Mouse (Mus musculus) midbrain, embryonic 13.5 days (tissue): Measurements from ENCODE around the gene Gm11034. TPM values are rescaled to one million over a fixed set of nuclear protein-coding genes. Genes with fewer than 3 reads are reported as not detected.

Experiments
- ATAC-seq: fragments of 200-750 bp; cut with Nextera tagmentation; 2 replicates; pipeline ENCODE4 v1.8.0; 2017; ENCODE audit warnings: mild to moderate bottlenecking, moderate TSS enrichment, moderate library complexity
- H3K27ac ChIP-seq: fragments of 300-500 bp; sonication (generic); 2 replicates; pipeline ENCODE4 v1.5.1; 2015; ENCODE audit warnings: inconsistent platforms, mild to moderate bottlenecking, moderate library complexity
- H3K27me3 ChIP-seq: fragments of 300-500 bp; sonication (generic); 2 replicates; pipeline ENCODE4 v1.6.1; 2015; ENCODE audit warnings: mild to moderate bottlenecking, inconsistent platforms
- H3K36me3 ChIP-seq: fragments of 300-500 bp; sonication (generic); 2 replicates; pipeline ENCODE4 v1.6.1; 2015; ENCODE audit warnings: mild to moderate bottlenecking, inconsistent platforms
- H3K4me1 ChIP-seq: fragments of 300-500 bp; sonication (generic); replicated peaks from 2 replicates; pipeline ENCODE4 v1.6.1; 2015; ENCODE audit warnings: inconsistent platforms
- H3K4me2 ChIP-seq: fragments of 300-500 bp; sonication (generic); replicated peaks from 2 replicates; pipeline ENCODE4 v1.6.1; 2015; ENCODE audit warnings: moderate library complexity, mild to moderate bottlenecking, inconsistent platforms
- H3K4me3 ChIP-seq: fragments of 300-500 bp; sonication (generic); replicated peaks from 2 replicates; pipeline ENCODE4 v1.5.1; 2015; ENCODE audit warnings: mild to moderate bottlenecking, inconsistent platforms
- H3K9ac ChIP-seq: fragments of 300-500 bp; sonication (generic); replicated peaks from 2 replicates; pipeline ENCODE4 v1.6.1; 2015; ENCODE audit warnings: mild to moderate bottlenecking, inconsistent platforms
- H3K9me3 ChIP-seq: fragments of 300-500 bp; sonication (generic); 2 replicates; pipeline ENCODE4 v1.6.1; 2016; ENCODE audit warnings: mild to moderate bottlenecking, inconsistent platforms
- WGBS: fragments of 180-500 bp; shearing (Covaris S2); methylation state at CpG from one replicate; pipeline ENCODE4 v1.1.7; 2015; 5-methylcytosine and 5-hydroxymethylcytosine counted together
- polyA plus RNA-seq: library from polyadenylated mRNA; unstranded; fragments of >200 nt; fragmentation: Nextera tagmentation; extraction: Ambion mirVana; gene quantifications from 2 replicates; pipeline ENCODE4 v1.2.1, GENCODE M21; 2015

Gm11034 gene
- polyA plus RNA-seq, 1 experiment from 2014 or later: not detected

DNA sequence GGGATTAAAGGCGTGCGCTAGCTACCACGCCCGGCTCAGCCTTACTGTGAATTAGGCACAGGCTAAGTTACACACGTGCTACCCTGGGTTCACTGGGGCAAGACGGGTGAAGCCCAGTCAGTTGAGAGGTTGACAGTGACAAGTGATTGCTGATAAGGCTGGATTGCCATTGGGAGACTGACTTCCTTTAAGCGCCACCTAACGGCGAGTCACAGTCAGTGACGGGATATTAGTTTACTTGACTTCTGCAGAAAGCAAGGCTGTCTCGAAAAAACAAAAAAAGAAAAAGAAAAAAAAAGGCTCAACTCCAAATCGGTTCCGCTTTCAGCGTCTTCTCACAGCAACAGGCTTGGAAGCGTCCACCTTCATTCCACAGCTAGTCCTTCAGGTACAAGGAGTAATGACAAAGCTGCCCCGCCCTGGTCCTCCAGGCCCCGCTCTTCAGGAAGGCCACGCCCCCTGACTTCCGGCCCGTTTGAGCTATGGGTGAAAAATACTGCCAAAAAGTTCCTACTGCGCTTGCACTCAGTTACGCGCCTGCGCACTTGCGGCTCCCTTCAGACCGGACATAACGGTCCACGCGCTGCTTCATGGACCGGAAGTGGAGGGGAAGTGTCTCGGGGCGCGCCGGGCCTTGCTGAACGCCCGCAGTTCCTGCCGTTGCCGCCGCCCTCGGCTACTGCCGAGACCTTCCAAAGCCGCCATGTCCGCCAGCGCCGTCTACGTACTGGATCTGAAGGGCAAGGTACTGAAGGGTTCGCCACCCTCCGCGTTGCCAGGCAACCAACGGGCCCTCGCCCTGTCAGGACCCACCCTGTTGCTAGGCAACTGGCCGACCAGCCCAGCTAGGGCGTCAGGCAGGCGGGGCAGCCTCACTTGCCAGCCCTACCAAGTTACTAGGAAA is 26.3 kb upstream of the Gm11034 start, which contains the start of gene Ap1m1:
Gene Ap1m1 (plus strand): TSS at position 520 of the 904 bp plus-strand sequence.
- Histone ChIP-seq H3K36me3 (peaks cover 14% of the 10 kb centered on the region), H3K9ac (peak within 1 kb of the TSS; percentile 72), H3K4me2 (peak within 1 kb of the TSS; percentile 77), H3K27ac (peak within 1 kb of the TSS; percentile 95), H3K9me3 (no peaks in the 10 kb centered on the region), H3K4me1 (peaks cover 26% of the 10 kb centered on the region), H3K27me3 (no peaks in the 10 kb centered on the region), H3K4me3 (peak within 1 kb of the TSS; percentile 78)
- peak; percentile 96 for ATAC-seq
- under 1% methylated on average over 54 of the region's 54 CpGs for WGBS

DNA sequence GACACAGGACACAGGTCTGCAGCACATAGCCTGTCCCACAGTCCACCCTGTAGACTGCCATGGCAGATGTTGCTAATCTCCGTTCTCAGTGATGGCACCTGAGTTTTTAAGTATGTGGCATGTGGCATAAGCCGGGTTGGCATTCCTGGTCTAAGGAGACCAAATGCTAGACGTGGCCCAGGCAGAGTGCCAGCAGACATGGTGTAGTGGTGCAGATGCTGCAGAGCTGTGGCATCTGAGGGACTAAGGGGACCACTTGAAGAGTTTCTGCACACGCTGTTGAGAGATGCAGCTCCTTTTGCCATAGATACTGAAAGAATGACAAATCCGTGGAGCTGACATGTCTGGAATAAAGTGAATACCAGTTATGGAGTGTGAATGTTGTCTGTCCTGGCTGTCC is 9.2 kb upstream of the Gm11034 start:
- Histone ChIP-seq H3K9ac (no peak overlapping the region), H3K36me3 (peaks cover 34% of the 10 kb centered on the region), H3K27ac (no peak overlapping the region), H3K27me3 (peaks cover 2% of the 10 kb centered on the region; the same call in 1 of the 2 replicates), H3K4me2 (no peak overlapping the region), H3K4me1 (peaks cover 17% of the 10 kb centered on the region), H3K4me3 (no peak overlapping the region), H3K9me3 (no peaks in the 10 kb centered on the region)
- no peak for ATAC-seq
- 96% methylated on average over 5 of the region's 5 CpGs for WGBS

DNA sequence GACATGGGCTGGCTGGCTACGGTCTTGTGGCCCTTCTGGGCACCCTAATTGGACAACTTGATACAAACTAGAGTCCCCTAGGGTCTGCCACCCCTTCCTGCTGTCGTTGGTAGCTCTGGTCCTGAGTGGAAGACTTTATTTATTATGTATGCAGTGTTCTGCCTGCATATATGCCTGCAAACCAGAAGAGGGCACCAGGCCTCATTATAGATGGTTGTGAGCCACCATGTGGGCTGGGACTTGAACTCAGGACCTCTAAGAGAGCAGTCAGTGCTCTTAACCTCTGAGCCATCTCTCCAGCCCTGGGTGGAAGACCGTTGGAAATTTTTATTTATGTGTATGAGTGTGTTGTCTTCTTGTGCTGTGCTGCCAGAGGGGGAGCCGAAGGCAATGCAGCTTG is 7.3 kb upstream of the Gm11034 start:
- peaks cover 15% of the 10 kb centered on the region; the same call in 1 of the 2 replicates for H3K27me3 ChIP-seq
- no peak overlapping the region for H3K9ac ChIP-seq
- peaks cover 34% of the 10 kb centered on the region for H3K36me3 ChIP-seq
- no peak for ATAC-seq
- peak overlapping the region; percentile 87 for H3K4me2 ChIP-seq
- peak overlapping the region; percentile 96 for H3K4me3 ChIP-seq
- no peak overlapping the region for H3K27ac ChIP-seq
- no peaks in the 10 kb centered on the region for H3K9me3 ChIP-seq
- H3K4me1 ChIP-seq: peaks cover 17% of the 10 kb centered on the region
- WGBS: 81% methylated on average over 4 of the region's 4 CpGs

DNA sequence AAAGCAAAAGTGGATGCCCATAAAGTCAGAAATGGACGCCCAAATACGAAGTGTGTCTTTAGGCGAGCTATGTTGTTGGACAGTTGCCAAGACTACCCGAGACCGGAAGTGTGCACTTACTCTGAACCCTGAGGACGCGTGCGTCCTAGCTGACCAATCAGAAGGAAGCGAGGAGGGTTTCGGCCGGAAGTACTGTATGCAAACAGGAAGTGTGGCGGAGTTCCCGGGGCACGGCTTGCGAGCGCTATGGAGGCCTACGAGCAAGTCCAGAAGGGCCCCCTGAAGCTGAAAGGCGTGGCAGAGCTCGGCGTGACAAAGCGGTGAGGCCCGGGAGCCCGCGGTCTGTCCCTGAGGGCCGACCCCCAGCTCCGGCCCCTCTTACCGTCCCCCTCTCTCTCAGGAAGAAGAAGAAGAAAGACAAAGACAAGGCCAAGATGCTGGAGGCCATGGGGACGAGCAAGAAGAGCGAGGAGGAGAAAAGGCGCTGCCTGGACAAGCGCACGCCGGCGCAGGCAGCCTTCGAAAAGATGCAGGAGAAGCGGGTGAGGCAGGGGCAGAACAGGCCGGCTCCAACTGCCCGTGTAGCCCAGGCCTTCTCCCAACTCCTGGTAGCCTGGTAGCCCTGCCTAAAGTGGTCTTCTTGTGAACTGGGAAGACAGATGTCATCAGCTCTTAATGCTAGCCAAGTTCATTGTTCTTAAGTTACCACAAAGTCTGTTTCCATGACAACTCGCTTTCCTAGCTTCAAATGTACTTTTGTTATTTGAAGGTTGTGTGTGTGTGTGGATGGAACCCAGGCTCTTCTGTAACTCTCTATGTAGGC is 6.3 kb upstream of the Gm11034 start, which contains the start of gene Fam32a:
Gene Fam32a (plus strand): TSS at position 190 of the 823 bp plus-strand sequence.
- Histone ChIP-seq H3K27me3 (peaks cover 18% of the 10 kb centered on the region), H3K9me3 (no peaks in the 10 kb centered on the region), H3K4me1 (peaks cover 17% of the 10 kb centered on the region), H3K36me3 (peaks cover 34% of the 10 kb centered on the region), H3K4me3 (peak within 1 kb of the TSS; percentile 96), H3K27ac (peak within 1 kb of the TSS; percentile 68), H3K4me2 (peak within 1 kb of the TSS; percentile 87), H3K9ac (peak within 1 kb of the TSS; percentile 81)
- 19% methylated on average over 39 of the region's 39 CpGs for WGBS
- peak; percentile 98 for ATAC-seq

DNA sequence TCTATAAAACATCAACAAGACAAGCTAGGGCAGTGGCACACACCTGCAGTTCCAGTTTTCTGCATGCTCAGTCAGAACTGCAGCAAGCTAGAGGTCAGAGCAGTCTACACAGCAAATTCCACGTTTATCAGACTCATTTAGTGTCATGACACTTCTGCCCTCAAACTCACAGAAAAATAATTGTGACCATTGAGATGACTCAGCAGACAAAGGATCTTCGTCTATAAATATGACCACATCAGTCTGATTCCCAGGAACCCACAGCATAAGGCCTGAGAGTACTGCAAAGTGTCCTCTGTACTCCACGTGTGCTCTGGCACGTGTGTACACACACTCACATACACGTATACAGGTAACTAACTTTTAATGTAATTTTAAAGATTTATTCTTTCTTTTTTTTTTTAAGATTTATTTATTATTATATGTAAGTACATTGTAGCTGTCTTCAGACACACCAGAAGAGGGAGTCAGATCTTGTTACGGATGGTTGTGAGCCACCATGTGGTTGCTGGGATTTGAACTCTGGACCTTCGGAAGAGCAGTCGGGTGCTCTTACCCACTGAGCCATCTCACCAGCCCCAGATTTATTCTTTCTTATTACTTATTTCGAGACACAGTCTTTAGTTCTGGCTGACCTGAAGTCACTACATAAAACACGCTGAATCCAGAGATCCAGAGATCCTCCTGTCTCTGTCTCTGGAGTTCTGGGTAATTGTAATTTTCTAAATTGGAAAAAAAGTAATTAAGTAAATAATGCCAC is 5.5 kb upstream of the Gm11034 start:
- peak; percentile 51 for ATAC-seq
- H3K9me3 ChIP-seq: no peaks in the 10 kb centered on the region
- peak overlapping the region; percentile 96 for H3K4me3 ChIP-seq
- no peak overlapping the region for H3K9ac ChIP-seq
- no peak overlapping the region for H3K27ac ChIP-seq
- peaks cover 29% of the 10 kb centered on the region for H3K36me3 ChIP-seq
- peaks cover 18% of the 10 kb centered on the region for H3K27me3 ChIP-seq
- peaks cover 17% of the 10 kb centered on the region for H3K4me1 ChIP-seq
- 80% methylated on average over 9 of the region's 10 CpGs for WGBS
- peak overlapping the region; percentile 87 for H3K4me2 ChIP-seq

DNA sequence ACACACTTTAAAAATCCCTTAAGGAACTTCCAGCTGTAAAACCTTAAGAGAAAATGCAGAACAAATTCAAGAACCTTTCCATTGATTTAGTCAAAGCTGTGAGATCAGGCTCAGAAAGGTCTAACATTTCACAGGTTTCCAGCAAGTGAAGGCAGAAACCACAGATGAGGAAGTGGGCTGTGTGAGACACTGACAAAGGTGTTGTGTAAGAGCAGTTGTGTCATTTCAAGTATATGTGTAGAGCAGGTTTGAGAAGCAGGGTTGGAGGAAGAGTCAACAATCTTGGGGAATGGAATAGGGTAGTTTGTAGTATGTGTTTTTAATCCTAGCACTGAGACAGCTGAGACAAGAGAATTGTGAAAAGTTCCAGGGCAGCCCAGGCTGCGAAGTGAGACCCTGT is 2.4 kb upstream of the Gm11034 start:
- no peak for ATAC-seq
- Histone ChIP-seq H3K27ac (no peak overlapping the region), H3K36me3 (0 out of 2 replicates have a peak, but pooled peaks cover under 1% of the 10 kb centered on the region), H3K27me3 (peaks cover 18% of the 10 kb centered on the region), H3K4me2 (no peak overlapping the region), H3K4me1 (peaks cover 8% of the 10 kb centered on the region), H3K4me3 (no peak overlapping the region), H3K9me3 (no peaks in the 10 kb centered on the region), H3K9ac (no peak overlapping the region)
- WGBS: 29% methylated on average over 1 of the region's 1 CpGs

DNA sequence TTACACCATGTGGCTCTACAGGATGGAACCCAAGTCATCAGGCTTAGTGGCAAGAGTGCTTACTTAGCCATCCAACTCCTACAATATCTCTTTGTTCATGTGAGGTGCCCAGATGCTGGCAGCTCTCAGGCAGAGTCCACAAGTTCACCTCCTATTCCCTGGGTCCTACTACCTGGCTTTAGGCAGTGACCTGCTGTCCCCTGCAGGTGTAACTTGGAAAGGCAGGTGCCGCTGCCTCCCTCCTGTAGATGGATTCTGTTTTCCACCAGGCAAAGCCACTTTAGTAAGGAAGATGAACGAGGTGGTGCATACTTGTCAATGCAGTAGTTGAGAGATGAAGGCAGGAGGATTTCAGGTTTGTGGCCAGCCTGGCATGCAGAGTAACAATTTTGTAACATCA is 1.6 kb upstream of the Gm11034 start:
- WGBS: 41% methylated on average over 2 of the region's 2 CpGs
- Histone ChIP-seq H3K4me1 (no peaks in the 10 kb centered on the region), H3K27me3 (peaks cover 18% of the 10 kb centered on the region), H3K9me3 (no peaks in the 10 kb centered on the region), H3K9ac (no peak overlapping the region), H3K4me3 (no peak overlapping the region), H3K36me3 (no peaks in the 10 kb centered on the region), H3K4me2 (no peak overlapping the region), H3K27ac (no peak overlapping the region)
- no peak for ATAC-seq

DNA sequence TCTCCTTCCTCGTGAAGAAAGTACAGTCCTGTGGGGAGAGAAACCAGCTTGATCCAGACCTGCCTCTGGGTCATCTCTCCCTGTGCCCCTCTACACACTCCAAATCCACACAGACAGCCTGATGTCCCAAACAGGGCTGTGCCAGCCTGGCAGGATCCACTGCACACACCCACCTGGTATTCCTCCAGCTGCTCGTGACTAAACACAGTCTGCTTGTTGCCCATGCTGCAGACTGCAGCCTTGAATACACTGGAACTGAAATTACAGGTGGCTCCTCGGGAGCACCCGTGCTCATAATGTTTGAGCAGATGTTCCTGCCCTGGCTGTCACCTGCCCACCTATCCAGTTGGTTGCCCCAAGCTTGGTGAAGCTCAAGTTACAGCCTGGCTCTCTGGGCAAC is 685 bp downstream of the Gm11034 start, which contains the start of gene Cib3:
Gene Cib3 (minus strand): TSS at position 87 of the 400 bp plus-strand sequence.
- H3K27me3 ChIP-seq: peaks cover 17% of the 10 kb centered on the region
- H3K27ac ChIP-seq: no peak within 1 kb of the TSS
- H3K9ac ChIP-seq: no peak within 1 kb of the TSS
- H3K36me3 ChIP-seq: no peaks in the 10 kb centered on the region
- no peak within 1 kb of the TSS for H3K4me3 ChIP-seq
- ATAC-seq: no peak
- WGBS: 65% methylated on average over 4 of the region's 4 CpGs
- H3K4me2 ChIP-seq: no peak within 1 kb of the TSS
- H3K9me3 ChIP-seq: no peaks in the 10 kb centered on the region
- no peaks in the 10 kb centered on the region for H3K4me1 ChIP-seq

DNA sequence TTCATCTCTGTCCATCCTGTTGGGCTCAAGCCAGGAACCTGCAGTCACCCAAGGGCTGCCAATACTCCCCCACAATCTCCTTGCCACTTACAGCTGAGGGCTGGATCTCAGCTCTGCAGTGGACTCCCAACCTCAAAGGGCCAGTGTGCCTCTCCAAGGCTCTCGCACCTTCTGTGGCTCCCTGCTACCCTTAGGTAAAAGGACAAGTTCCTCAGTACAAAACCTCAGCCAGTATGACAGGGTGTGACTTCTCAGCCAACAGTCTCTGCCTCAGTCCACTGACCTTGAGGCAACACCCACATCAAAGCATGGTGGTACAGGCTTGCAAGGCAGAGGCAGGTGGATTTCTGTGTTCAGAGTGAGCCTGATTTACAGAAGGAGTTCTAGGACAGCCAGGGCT is 1.6 kb downstream of the Gm11034 start:
- Histone ChIP-seq H3K9ac (no peak overlapping the region), H3K36me3 (no peaks in the 10 kb centered on the region), H3K27me3 (peaks cover 8% of the 10 kb centered on the region), H3K27ac (no peak overlapping the region), H3K9me3 (no peaks in the 10 kb centered on the region), H3K4me2 (no peak overlapping the region), H3K4me1 (no peaks in the 10 kb centered on the region), H3K4me3 (no peak overlapping the region)
- 93% methylated on average over 1 of the region's 1 CpGs for WGBS
- no peak for ATAC-seq

DNA sequence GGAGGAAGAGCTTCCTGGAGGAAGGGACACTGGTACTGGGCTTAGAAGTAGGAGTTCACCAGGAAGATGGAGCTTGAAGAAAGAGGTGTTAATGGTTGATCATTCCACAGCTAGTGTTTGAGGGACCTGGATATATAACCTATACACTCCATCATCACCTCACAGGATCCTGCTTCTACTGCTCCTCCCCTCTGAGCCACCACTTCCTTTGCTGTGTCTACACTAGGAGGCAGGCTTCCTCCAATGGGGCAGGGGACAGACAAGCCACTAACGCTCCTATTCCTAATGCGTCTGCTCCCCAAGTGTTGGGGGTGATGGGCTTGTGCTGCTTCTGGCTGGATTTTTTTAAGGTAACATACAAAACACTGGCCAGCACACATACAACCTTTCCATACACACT is 2.7 kb downstream of the Gm11034 start:
- no peak for ATAC-seq
- Histone ChIP-seq H3K9ac (no peak overlapping the region), H3K27ac (no peak overlapping the region), H3K4me2 (no peak overlapping the region), H3K27me3 (peaks cover 4% of the 10 kb centered on the region), H3K9me3 (no peaks in the 10 kb centered on the region), H3K4me3 (no peak overlapping the region), H3K4me1 (no peaks in the 10 kb centered on the region), H3K36me3 (no peaks in the 10 kb centered on the region)
- 70% methylated on average over 2 of the region's 2 CpGs for WGBS

DNA sequence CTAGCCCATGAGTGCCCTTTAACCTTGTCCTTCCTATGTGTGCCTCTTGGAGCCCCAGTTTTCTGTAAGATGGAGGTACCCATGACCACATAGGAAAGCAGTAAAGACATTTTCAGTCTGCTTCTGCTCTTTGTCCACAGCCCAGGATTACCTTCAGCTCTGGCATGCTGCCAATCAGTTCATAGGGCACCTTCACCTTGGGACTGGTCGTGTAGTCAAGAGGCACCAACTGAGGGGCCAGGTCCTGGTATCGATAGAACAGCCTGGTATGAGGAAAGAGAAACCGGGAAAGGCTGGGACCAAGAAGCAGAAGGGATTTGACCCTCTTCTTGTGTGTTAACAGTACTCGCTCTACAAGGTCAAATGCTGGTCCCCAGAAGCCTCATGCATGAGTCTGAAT is 3.2 kb downstream of the Gm11034 start:
- H3K9me3 ChIP-seq: no peaks in the 10 kb centered on the region
- H3K27ac ChIP-seq: no peak overlapping the region
- no peak overlapping the region for H3K4me2 ChIP-seq
- no peak overlapping the region for H3K9ac ChIP-seq
- no peak overlapping the region for H3K4me3 ChIP-seq
- ATAC-seq: no peak
- 81% methylated on average over 4 of the region's 4 CpGs for WGBS
- no peaks in the 10 kb centered on the region for H3K4me1 ChIP-seq
- H3K27me3 ChIP-seq: peaks cover 2% of the 10 kb centered on the region
- no peaks in the 10 kb centered on the region for H3K36me3 ChIP-seq
